Mouse (Mus musculus) midbrain, postnatal 0 days (tissue): ENCODE data around the gene Nav3. TPM values are rescaled to one million over a fixed set of nuclear protein-coding genes. Genes with fewer than 3 reads are reported as not detected.

Experiments
- ATAC-seq: fragments of 200-750 bp; cut with Nextera tagmentation; 2 replicates; pipeline ENCODE4 v1.8.0; 2017; ENCODE audit warnings: moderate number of reproducible peaks, mild to moderate bottlenecking, moderate TSS enrichment, moderate library complexity; ENCODE audit not compliant: low FRiP score
- DNase-seq: peaks from one replicate; pipeline ENCODE4 v3.0.0-alpha.2; 2015; ENCODE audit warnings: low spot score
- H3K27ac ChIP-seq: fragments of 300-500 bp; sonication (generic); 2 replicates; pipeline ENCODE4 v1.5.1; 2014; ENCODE audit warnings: low read depth, mild to moderate bottlenecking, low read length, mixed read lengths
- H3K27me3 ChIP-seq: fragments of 300-500 bp; sonication (generic); 2 replicates; pipeline ENCODE4 v1.6.1; 2014; ENCODE audit warnings: low read length, control low read depth, mixed read lengths; ENCODE audit not compliant: insufficient read depth
- H3K36me3 ChIP-seq: fragments of 300-500 bp; sonication (generic); 2 replicates; pipeline ENCODE4 v1.6.1; 2014; ENCODE audit warnings: low read length, control low read depth, mixed read lengths; ENCODE audit not compliant: insufficient read depth
- H3K4me1 ChIP-seq: fragments of 300-500 bp; sonication (generic); 2 replicates; pipeline ENCODE4 v1.6.1; 2014; ENCODE audit warnings: mild to moderate bottlenecking, control low read depth, antibody characterized with exemption, low read length, mixed read lengths; ENCODE audit not compliant: insufficient read depth
- H3K4me2 ChIP-seq: fragments of 300-500 bp; sonication (generic); 2 replicates; pipeline ENCODE4 v1.6.1; 2014; ENCODE audit warnings: low read depth, mild to moderate bottlenecking, low read length, mixed read lengths; ENCODE audit not compliant: poor library complexity, severe bottlenecking
- H3K4me3 ChIP-seq: fragments of 300-500 bp; sonication (generic); 2 replicates; pipeline ENCODE4 v1.5.1; 2014; ENCODE audit warnings: low read depth, mild to moderate bottlenecking, low read length, moderate library complexity
- H3K9ac ChIP-seq: fragments of 300-500 bp; sonication (generic); replicated peaks from 2 replicates; pipeline ENCODE4 v1.6.1; 2014; ENCODE audit warnings: mild to moderate bottlenecking, low read length, moderate library complexity, mixed read lengths; ENCODE audit not compliant: poor library complexity, severe bottlenecking
- H3K9me3 ChIP-seq: fragments of 300-500 bp; sonication (generic); 2 replicates; pipeline ENCODE4 v1.6.1; 2016; ENCODE audit warnings: low read length, control low read depth
- CTCF ChIP-seq: IDR thresholded peaks from 2 replicates; pipeline ENCODE4 v1.5.1; 2016; ENCODE audit warnings: antibody characterized with exemption, mild to moderate bottlenecking
- WGBS: fragments of 180-500 bp; shearing (Covaris S2); extraction: QIAGEN DNeasy Blood & Tissue Kit; methylation state at CpG from one replicate; pipeline ENCODE4 v1.1.7; 2014; 5-methylcytosine and 5-hydroxymethylcytosine counted together
- polyA plus RNA-seq: library from polyadenylated mRNA; unstranded; fragments of >200 nt; fragmentation: Nextera tagmentation; extraction: Ambion mirVana; gene quantifications from 2 replicates; pipeline ENCODE4 v1.2.1, GENCODE M21; 2015
- total RNA-seq: library from RNA; depleted of rRNA; stranded (reverse); fragments of >200 nt; gene quantifications from 2 replicates; pipeline ENCODE4 v1.2.3, GENCODE M21; 2014

Nav3 gene
- total and polyA plus RNA-seq, 2 experiments from 2014 or later = 18.9 to 121 TPM

DNA sequence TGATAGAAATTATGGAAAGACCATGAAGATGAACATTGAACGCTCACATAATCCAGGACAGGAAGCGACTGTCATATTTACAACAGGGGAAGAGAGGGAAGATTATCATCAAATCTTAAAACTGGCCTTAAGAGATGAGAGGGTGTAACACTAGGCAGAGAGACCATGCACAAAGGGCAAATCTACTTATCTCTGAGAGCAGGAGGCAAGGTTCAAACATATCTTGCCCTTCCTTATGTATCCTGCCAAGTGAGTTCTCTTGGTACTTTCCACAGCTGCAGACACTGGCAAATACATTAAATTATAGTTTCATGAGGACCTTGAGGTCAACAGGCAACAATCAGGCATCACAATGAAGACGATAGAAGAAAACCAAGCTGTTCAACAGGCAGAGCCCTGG, 529.9 kb downstream of the Nav3 start:
- no peak overlapping the region for H3K27ac ChIP-seq
- DNase-seq = no peak
- no peaks in the 10 kb centered on the region for H3K9me3 ChIP-seq
- no peaks in the 10 kb centered on the region for H3K4me1 ChIP-seq
- H3K36me3 ChIP-seq = no peaks in the 10 kb centered on the region
- H3K9ac ChIP-seq = no peak overlapping the region
- H3K4me2 ChIP-seq = no peak overlapping the region
- no peak for TF ChIP-seq CTCF
- no peaks in the 10 kb centered on the region for H3K27me3 ChIP-seq
- H3K4me3 ChIP-seq = no peak overlapping the region
- no peak for ATAC-seq
- WGBS = 80% methylated on average over 3 of the region's 3 CpGs

DNA sequence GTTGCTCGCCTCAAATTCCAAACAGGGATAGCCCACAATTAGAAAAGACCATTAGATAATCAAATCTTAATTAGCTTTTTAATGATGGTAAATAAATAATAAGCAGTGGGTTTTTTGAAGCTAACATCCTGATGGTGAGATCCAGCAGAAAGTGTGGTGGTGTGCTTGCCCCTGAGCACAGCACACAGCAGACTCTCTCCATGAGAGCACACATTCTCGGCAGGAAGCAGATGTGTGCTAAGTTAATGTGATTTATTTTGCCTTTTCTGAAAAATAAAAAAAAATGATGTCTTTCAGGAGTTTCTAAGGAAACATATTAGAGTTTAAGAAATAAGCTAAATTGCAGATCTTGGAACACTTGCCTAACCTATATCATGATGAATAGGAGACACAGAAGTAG, 531.9 kb downstream of the Nav3 start:
- no peak for TF ChIP-seq CTCF
- no peaks in the 10 kb centered on the region for H3K27me3 ChIP-seq
- DNase-seq (no peak), ATAC-seq (no peak)
- no peak overlapping the region for H3K4me3 ChIP-seq
- no peaks in the 10 kb centered on the region for H3K36me3 ChIP-seq
- H3K9me3 ChIP-seq = no peaks in the 10 kb centered on the region
- H3K9ac ChIP-seq = no peak overlapping the region
- no peaks in the 10 kb centered on the region for H3K4me1 ChIP-seq
- WGBS = 87% methylated on average over 2 of the region's 2 CpGs
- H3K27ac ChIP-seq = no peak overlapping the region
- H3K4me2 ChIP-seq = no peak overlapping the region

DNA sequence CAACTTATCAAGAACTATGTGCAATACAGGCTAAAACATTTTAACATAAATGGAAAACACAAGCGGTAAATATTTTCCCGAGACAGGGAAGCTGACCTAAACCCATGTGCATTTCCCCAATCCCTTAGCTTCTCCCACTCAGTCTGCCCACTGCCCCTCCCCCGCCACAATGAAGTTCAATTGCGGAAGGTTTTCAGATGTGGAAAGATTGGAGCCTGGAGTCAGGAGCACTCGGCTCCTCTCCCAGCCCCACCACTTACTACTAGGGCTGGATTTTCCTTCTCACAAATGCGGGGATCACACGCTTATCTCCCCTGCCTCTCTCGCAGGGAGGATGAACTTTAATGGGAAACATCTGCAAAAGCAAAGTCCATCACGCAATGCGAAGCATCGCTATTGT, 534.6 kb downstream of the Nav3 start:
- ATAC-seq = no peak
- Histone ChIP-seq H3K4me2 (peak overlapping the region; percentile 37), H3K27ac (no peak overlapping the region)

DNA sequence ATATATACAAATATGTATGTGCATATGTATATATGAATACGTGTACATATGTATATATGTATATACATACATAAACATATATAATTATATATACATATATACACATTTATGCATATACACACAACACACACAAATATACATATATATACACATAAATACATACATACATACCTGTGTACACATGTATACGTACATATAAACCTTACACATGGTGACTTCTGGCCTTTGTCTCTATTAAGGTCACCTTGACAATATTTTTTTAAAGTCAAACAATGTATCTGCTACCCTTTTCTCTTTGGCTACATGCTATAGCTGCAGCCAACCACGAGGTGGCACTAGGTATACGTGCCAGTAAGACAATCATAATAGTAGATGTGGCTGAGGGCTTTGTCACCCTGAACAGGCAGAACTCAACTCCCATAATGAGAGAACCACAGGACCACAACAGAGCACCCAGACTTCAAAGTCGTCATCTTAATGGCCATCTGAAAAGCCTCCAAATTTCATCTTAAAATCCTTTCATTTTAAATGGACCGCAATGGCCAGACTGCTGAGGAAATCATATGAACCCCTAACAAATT, 535.3 kb downstream of the Nav3 start:
- DNase-seq (peak; percentile 87), ATAC-seq (peak; percentile 75)
- peak overlapping the region; percentile 37 for H3K4me2 ChIP-seq
- TF ChIP-seq CTCF = peak; percentile 99
- H3K9ac ChIP-seq = no peak overlapping the region
- no peak overlapping the region for H3K4me3 ChIP-seq
- H3K4me1 ChIP-seq = no peaks in the 10 kb centered on the region
- 10% methylated on average over 6 of the region's 6 CpGs for WGBS
- H3K27me3 ChIP-seq = no peaks in the 10 kb centered on the region
- H3K9me3 ChIP-seq = no peaks in the 10 kb centered on the region
- no peak overlapping the region for H3K27ac ChIP-seq
- H3K36me3 ChIP-seq = no peaks in the 10 kb centered on the region

More for the DNA sequence above, 534.6 kb downstream of the Nav3 start:
- Histone ChIP-seq H3K27me3 (no peaks in the 10 kb centered on the region), H3K36me3 (no peaks in the 10 kb centered on the region), H3K9ac (no peak overlapping the region), H3K4me1 (no peaks in the 10 kb centered on the region), H3K9me3 (no peaks in the 10 kb centered on the region), H3K4me3 (no peak overlapping the region)
- no peak for DNase-seq
- WGBS = 49% methylated on average over 11 of the region's 11 CpGs
- TF ChIP-seq CTCF = no peak

DNA sequence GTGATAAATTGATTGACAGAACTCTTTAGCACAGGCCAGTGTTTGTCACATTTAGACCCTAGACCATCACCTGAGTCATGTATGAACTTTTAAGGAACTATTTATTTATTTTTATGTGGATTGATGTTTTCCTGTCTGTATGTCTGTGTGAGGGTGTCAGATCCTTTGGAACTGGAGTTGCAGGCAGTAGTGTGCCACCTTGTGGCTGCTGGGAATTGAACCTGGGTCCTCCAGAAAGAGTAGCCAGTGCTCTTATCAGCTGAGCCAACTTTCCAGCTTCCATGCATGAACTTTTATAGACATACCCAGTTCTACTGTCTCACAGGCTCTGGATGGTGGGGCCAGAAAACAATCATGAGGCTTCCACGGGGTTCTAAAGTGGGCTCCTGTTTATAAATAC, 536.5 kb downstream of the Nav3 start:
- WGBS = 59% methylated on average over 1 of the region's 1 CpGs

DNA sequence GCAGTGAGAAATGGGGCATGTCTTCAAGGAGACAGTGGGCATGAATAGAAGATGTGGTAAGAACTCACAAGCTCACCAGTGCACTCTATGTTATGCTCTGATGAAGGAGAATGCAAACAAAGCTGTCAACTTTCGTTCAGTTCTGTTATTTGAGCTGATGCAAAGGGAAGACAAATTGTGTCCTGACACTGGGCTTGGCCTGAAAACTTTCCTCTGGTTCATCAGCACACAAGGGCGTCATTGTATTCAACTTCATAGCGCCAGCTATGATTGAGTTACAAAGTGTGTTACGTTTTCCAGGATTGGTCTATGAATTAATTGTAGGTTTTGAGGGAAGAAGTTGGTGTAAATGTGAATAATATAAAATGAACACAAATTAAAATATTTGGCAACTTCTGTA, 548.8 kb downstream of the Nav3 start:
- Histone ChIP-seq H3K4me1 (no peaks in the 10 kb centered on the region), H3K27ac (no peak overlapping the region), H3K36me3 (no peaks in the 10 kb centered on the region), H3K27me3 (no peaks in the 10 kb centered on the region), H3K9me3 (no peaks in the 10 kb centered on the region), H3K9ac (no peak overlapping the region), H3K4me2 (no peak overlapping the region), H3K4me3 (no peak overlapping the region)
- ATAC-seq (no peak), DNase-seq (no peak)
- WGBS = 71% methylated on average over 4 of the region's 4 CpGs
- TF ChIP-seq CTCF = no peak

More for the DNA sequence above, 536.5 kb downstream of the Nav3 start:
- H3K36me3 ChIP-seq = no peaks in the 10 kb centered on the region
- no peak overlapping the region for H3K9ac ChIP-seq
- ATAC-seq (no peak), DNase-seq (no peak)
- peak; percentile 60 for TF ChIP-seq CTCF
- no peak overlapping the region for H3K4me2 ChIP-seq
- H3K27me3 ChIP-seq = no peaks in the 10 kb centered on the region
- no peaks in the 10 kb centered on the region for H3K9me3 ChIP-seq
- H3K4me1 ChIP-seq = no peaks in the 10 kb centered on the region
- H3K4me3 ChIP-seq = no peak overlapping the region
- no peak overlapping the region for H3K27ac ChIP-seq
